ENCODE assay signal across 8 mouse cellular contexts in the genomic region with DNA sequence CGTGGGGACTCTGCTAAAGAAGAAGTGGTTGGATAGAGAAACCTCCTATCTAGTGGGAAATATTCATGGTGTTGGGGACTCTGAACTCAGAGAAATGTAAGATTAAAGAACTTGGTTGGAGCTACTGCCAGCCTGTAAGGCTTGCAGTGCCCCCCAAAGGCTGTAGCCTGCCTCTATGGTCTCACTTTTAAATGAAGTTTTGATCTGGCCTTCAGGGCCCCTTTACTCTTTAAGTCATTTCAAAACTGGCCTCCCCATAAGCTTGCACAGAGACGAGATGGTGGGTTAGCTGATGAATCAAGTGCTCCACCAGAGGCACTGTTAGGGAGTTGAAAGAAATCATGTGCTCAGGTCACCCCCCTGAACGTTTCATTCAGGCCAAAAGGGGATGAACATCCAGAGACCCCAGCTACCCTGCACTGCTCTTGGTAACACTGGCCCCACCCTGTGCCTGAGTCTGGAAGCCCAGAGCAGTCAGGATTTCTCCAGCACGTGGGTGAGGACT. TPM values are rescaled to one million over a fixed set of nuclear protein-coding genes. Genes with fewer than 3 reads are reported as not detected.
DNase-seq lines count a peak whose midpoint lies in the region; ATAC-seq and TF ChIP-seq lines count a peak whose summit lies in the region.

No protein-coding gene starts in this region.

- H3K4me2 ChIP-seq in heart, embryonic 13.5 days, result peak overlapping the region; percentile 89; the same call in 1 of the 2 replicates
- H3K4me2 ChIP-seq in heart, embryonic 12.5 days, result no peak overlapping the region
- peak overlapping the region; percentile 65 for H3K4me2 ChIP-seq in forebrain, embryonic 13.5 days
- peak overlapping the region; percentile 89; the same call in 1 of the 2 replicates for H3K4me2 ChIP-seq in limb, embryonic 13.5 days (replicated peaks)

- no peak overlapping the region for H3K9ac ChIP-seq in heart, embryonic 13.5 days
- no peak overlapping the region for H3K9ac ChIP-seq in heart, embryonic 12.5 days
- peak overlapping the region; percentile 82 for H3K9ac ChIP-seq in forebrain, embryonic 13.5 days
- no peak overlapping the region for H3K9ac ChIP-seq in limb, embryonic 13.5 days

- 27% methylated on average over 4 of the region's 4 CpGs for WGBS in heart, embryonic 13.5 days
- 28% methylated on average over 4 of the region's 4 CpGs for WGBS in heart, embryonic 12.5 days
- 22% methylated on average over 4 of the region's 4 CpGs for WGBS in forebrain, embryonic 13.5 days
- 30% methylated on average over 4 of the region's 4 CpGs for WGBS in limb, embryonic 13.5 days

- TF ChIP-seq CTCF in G1E (IDR thresholded peaks at IDR 0.05; ENCODE audit: low read depth, low read length), result no peak

- DNase-seq in G1E (ENCODE audit: low spot score), result peak; percentile 24
- no peak for DNase-seq in testis, postnatal 10 days (ENCODE audit: low spot score)

- no peaks in the 10 kb centered on the region for H3K36me3 ChIP-seq in heart, embryonic 13.5 days
- H3K36me3 ChIP-seq in heart, embryonic 12.5 days, result no peaks in the 10 kb centered on the region
- peaks cover 11% of the 10 kb centered on the region for H3K36me3 ChIP-seq in G1E (replicated peaks)
- no peaks in the 10 kb centered on the region for H3K36me3 ChIP-seq in forebrain, embryonic 13.5 days (ENCODE audit: poor library complexity, severe bottlenecking)
- H3K36me3 ChIP-seq in limb, embryonic 13.5 days, result no peaks in the 10 kb centered on the region

- ATAC-seq in heart, embryonic 13.5 days (ENCODE audit: extremely low read depth, insufficient number of reproducible peaks, low FRiP score, low TSS enrichment), result no peak
- ATAC-seq in heart, embryonic 12.5 days (ENCODE audit: insufficient number of reproducible peaks, low FRiP score), result no peak
- ATAC-seq in G1E (ENCODE audit: extremely low read depth, insufficient number of reproducible peaks, low FRiP score, poor library complexity, severe bottlenecking), result no peak
- ATAC-seq in forebrain, embryonic 13.5 days, result peak; percentile 41
- ATAC-seq in limb, embryonic 13.5 days (ENCODE audit: low FRiP score, low read depth), result no peak
- peak; percentile 10 for ATAC-seq in neutrophil, adult 5-6 weeks (ENCODE audit: extremely low read depth, insufficient number of reproducible peaks, low FRiP score, poor library complexity, severe bottlenecking)
- no peak for ATAC-seq in monocyte, adult 5-6 weeks (replicated peaks; ENCODE audit: insufficient number of reproducible peaks, low FRiP score, low TSS enrichment, poor library complexity, severe bottlenecking)

- H3K4me1 ChIP-seq in heart, embryonic 13.5 days, result peaks cover 22% of the 10 kb centered on the region
- peaks cover 19% of the 10 kb centered on the region for H3K4me1 ChIP-seq in heart, embryonic 12.5 days (replicated peaks)
- peaks cover 65% of the 10 kb centered on the region for H3K4me1 ChIP-seq in G1E (ENCODE audit: insufficient read depth, low read depth, low read length)
- H3K4me1 ChIP-seq in forebrain, embryonic 13.5 days, result peaks cover 19% of the 10 kb centered on the region
- H3K4me1 ChIP-seq in limb, embryonic 13.5 days, result peaks cover 13% of the 10 kb centered on the region; the same call in 1 of the 2 replicates

- peaks cover 27% of the 10 kb centered on the region for H3K27me3 ChIP-seq in heart, embryonic 13.5 days (replicated peaks)
- H3K27me3 ChIP-seq in heart, embryonic 12.5 days (replicated peaks), result peaks cover 24% of the 10 kb centered on the region
- no peaks in the 10 kb centered on the region for H3K27me3 ChIP-seq in G1E (ENCODE audit: insufficient read depth, low read length)
- no peaks in the 10 kb centered on the region for H3K27me3 ChIP-seq in forebrain, embryonic 13.5 days
- H3K27me3 ChIP-seq in limb, embryonic 13.5 days, result peaks cover 32% of the 10 kb centered on the region

- H3K4me3 ChIP-seq in heart, embryonic 13.5 days, result no peak overlapping the region
- no peak overlapping the region for H3K4me3 ChIP-seq in heart, embryonic 12.5 days
- H3K4me3 ChIP-seq in G1E (ENCODE audit: low read depth, low read length), result peak overlapping the region; percentile 81
- H3K4me3 ChIP-seq in forebrain, embryonic 13.5 days, result peak overlapping the region; percentile 71
- H3K4me3 ChIP-seq in limb, embryonic 13.5 days, result no peak overlapping the region

- H3K27ac ChIP-seq in heart, embryonic 13.5 days (replicated peaks), result no peak overlapping the region
- H3K27ac ChIP-seq in heart, embryonic 12.5 days (ENCODE audit: poor library complexity, severe bottlenecking), result no peak overlapping the region
- H3K27ac ChIP-seq in forebrain, embryonic 13.5 days, result peak overlapping the region; percentile 65; the same call in 1 of the 2 replicates
- no peak overlapping the region for H3K27ac ChIP-seq in limb, embryonic 13.5 days

- no peaks in the 10 kb centered on the region for H3K9me3 ChIP-seq in heart, embryonic 13.5 days
- H3K9me3 ChIP-seq in heart, embryonic 12.5 days (replicated peaks), result no peaks in the 10 kb centered on the region
- H3K9me3 ChIP-seq in G1E (replicated peaks), result no peaks in the 10 kb centered on the region
- H3K9me3 ChIP-seq in forebrain, embryonic 13.5 days (replicated peaks), result no peaks in the 10 kb centered on the region
- H3K9me3 ChIP-seq in limb, embryonic 13.5 days, result no peaks in the 10 kb centered on the region

RNA-seq across cellular contexts. Expression of gene St8sia4, which starts 3.0 kb away (rescaled TPM):
- polyA plus RNA-seq in heart, embryonic 13.5 days (2015; fragmentation: Nextera tagmentation; extraction: Ambion mirVana), result 1.3 and 1.6 TPM in 2 replicates
- 0.68 and 1.0 TPM in 2 replicates for polyA plus RNA-seq in heart, embryonic 12.5 days (2016; fragmentation: Nextera tagmentation; extraction: Ambion mirVana)
- total RNA-seq in G1E (2014; fragmentation: Nextera tagmentation) (226 and 264 TPM in 2 replicates), G1E (2017) (95.8 and 101 TPM in 2 replicates)
- 22.4 and 22.5 TPM in 2 replicates for polyA plus RNA-seq in G1E (2012)
- polyA plus RNA-seq in forebrain, embryonic 13.5 days (2015; fragmentation: Nextera tagmentation; extraction: Ambion mirVana), result 22.1 and 26.7 TPM in 2 replicates
- polyA plus RNA-seq in limb, embryonic 13.5 days (2015; fragmentation: Nextera tagmentation; extraction: Ambion mirVana), result 3.3 and 4.1 TPM in 2 replicates
- total RNA-seq in neutrophil, adult 5-6 weeks (2017), result 283 and 298 TPM in 2 replicates
- 149 to 177 TPM (median 157 TPM) in 3 replicates for total RNA-seq in monocyte, adult 5-6 weeks (2017)

Comparison
In these comparisons a context has a peak if more than half of its experiments do, and no peak if none do; other contexts are left out.
1. ATAC-seq: peak in forebrain, embryonic 13.5 days (single experiment) and neutrophil, adult 5-6 weeks (single experiment); none in heart, embryonic 13.5 days (single experiment), heart, embryonic 12.5 days (single experiment), G1E (single experiment), limb, embryonic 13.5 days (single experiment) and monocyte, adult 5-6 weeks (single experiment).
2. H3K4me3 ChIP-seq: peak in G1E (single experiment) and forebrain, embryonic 13.5 days (single experiment); none in heart, embryonic 13.5 days (single experiment), heart, embryonic 12.5 days (single experiment) and limb, embryonic 13.5 days (single experiment).